Comparison of ENCODE assay signal across 15 mouse cellular contexts in the genomic region with DNA sequence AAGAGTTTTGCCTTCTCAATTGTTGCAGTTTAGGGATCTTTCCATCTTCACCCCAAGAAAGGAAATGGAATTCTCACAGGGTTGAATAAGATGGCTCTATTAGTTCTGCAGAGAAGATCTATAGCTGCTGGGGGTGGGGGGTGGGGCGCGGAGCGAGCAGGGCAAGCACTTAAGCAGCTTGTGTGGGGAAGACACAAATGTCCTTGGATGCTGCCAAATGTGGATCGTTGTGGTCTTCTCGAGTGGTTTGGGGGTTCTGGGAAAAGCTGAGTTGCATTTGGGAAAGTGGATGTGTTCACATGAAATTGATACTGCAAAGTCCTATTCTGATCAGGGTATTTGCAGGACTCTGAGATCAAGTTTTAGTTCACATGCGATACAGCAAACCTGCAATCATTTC.
"Had no signal": no experiment of that assay in that cellular context is flagged by ENCODE, and none has a peak within 500 bp of the region (broad histone marks: within the 10 kb centered on the region; RNA-seq: fewer than 3 reads in every experiment).

No protein-coding gene starts in this region.

- H3K4me3 ChIP-seq: midbrain, embryonic 10.5 days; midbrain, embryonic 12.5 days; myocyte; neural tube, embryonic 12.5 days; stomach, embryonic 15.5 days had no signal

- H3K36me3 ChIP-seq: midbrain, embryonic 10.5 days; midbrain, embryonic 12.5 days; neural tube, embryonic 12.5 days; stomach, embryonic 15.5 days had no signal

- H3K27ac ChIP-seq: midbrain, embryonic 10.5 days; midbrain, embryonic 12.5 days; neural tube, embryonic 12.5 days; stomach, embryonic 15.5 days; stomach, postnatal 0 days had no signal

- DNase-seq: lung, adult 18-20 months; lung, embryonic 14.5 days; lung, postnatal 10 days; lung, postnatal 4 days; midbrain, embryonic 14.5 days; right cerebral cortex, postnatal 14 days; thymus, postnatal 14 days; thymus, postnatal 36 days had no signal

- H3K27me3 ChIP-seq: midbrain, embryonic 12.5 days; neural tube, embryonic 12.5 days; stomach, embryonic 15.5 days had no signal

- H3K4me2 ChIP-seq: lung, embryonic 14.5 days; midbrain, embryonic 12.5 days; neural tube, embryonic 12.5 days; stomach, embryonic 15.5 days had no signal

- ATAC-seq: midbrain, embryonic 16.5 days had no signal

- H3K9me3 ChIP-seq: midbrain, embryonic 12.5 days; stomach, embryonic 15.5 days had no signal

- H3K9ac ChIP-seq: lung, embryonic 14.5 days; midbrain, embryonic 12.5 days; neural tube, embryonic 12.5 days; stomach, embryonic 15.5 days had no signal

- H3K4me1 ChIP-seq: stomach, embryonic 15.5 days had no signal
